Mouse (Mus musculus): ENCODE results near the gene Fosl2.
"Not testable (repeated sequence)": the region's sequence is repeated elsewhere in the genome, so short reads cannot be mapped to it uniquely, and the experiment has no call there.

Fosl2 gene

DNA sequence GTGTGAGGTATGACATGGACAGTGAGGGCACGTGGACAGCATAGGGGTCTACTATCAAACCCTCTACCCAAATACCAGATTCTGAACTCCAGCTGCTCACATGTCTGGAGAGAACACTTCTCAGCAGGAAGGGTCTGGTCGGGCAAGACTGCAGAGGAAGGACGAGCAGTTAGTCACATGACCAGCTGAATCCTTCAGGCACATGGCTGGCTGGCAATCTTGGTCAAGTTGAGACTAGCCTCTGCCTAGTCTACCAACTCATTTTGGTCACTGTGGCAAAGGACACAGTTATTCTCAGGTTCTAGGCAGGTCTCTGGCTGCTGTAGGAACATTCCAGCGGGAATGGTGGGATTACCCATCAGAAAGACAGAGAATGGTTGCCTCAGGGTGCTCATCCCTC is 42.1 kb downstream of the Fosl2 start:
- DNase-seq (ENCODE audit: low read depth, low spot score) = no peak

DNA sequence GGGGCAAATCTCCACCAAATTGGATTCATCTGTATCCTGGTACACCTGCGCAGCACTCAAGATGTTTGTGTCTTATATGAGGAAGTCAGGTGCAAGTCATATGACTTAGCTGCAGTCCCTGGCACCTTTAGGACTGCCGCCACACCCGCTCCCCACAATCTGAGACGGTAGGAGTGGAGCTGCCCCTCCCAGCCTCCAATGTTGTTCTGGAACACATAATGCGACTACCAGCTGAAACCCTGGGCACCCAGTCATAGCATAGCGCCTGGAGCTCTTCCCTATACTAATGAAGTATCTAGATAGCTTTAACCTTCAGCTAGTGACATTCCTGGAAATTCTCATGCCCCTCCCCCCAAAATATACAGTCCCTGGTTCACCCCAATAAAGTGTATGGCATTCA is 43.1 kb downstream of the Fosl2 start:
- not testable (repeated sequence) for DNase-seq (ENCODE audit: low read depth, low spot score)

DNA sequence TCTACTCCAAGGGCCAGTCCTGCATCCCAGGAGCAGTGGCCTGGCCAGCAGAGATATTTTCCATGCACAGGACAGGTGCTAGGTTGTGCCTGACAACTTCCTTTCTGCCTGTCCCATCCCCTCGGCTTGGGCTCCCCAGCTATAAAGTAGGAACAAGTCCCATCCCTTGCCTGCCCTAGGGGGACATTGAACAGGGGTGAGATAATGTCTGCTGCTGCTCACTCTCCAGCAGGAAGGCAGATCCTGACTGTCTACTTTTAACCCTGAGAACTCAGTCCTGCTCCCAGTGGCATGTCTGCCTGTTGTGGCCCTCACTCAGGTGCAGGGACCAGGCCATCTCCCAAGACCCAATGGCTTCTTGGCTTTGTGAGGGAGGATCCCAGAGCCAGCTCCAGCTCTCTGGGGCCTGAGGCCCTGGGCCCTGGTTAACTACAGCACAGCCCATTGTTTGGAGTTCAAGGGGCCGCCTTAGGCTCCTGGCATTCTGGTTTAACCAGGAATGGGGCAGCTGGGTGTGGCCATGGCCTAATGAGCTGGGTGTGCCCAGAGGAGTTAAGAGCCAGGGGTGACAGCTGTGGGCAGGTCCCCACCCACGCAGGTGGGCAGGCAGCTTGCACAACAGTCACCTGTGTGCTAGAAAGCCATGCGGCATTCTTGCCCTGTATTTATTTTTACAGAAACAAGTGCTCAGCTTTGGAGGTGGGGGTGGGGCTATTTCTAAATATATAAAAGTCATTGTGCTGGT is 47.5 kb downstream of the Fosl2 start:
- DNase-seq (ENCODE audit: low read depth, low spot score) = peak; percentile 86

DNA sequence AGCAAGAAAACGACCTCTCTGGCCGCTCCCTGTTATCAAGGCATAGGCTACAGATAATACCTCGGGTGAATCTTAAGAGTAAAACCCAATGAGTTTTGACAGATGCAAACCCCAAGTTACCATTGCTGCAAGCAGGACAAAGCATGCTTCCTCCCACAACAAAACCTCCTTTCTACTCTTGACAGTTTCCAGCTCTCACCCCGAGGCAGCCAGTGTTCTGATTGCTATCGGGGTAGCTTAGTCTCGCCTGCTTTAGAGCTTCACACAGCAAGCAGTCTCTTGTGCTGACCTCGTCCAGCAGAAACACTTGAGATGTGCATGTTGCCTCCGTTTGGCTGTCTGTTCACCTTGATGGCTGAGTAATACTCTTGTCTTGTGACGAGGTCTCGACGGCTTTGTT is 52.1 kb downstream of the Fosl2 start:
- no peak for DNase-seq (ENCODE audit: low read depth, low spot score)

DNA sequence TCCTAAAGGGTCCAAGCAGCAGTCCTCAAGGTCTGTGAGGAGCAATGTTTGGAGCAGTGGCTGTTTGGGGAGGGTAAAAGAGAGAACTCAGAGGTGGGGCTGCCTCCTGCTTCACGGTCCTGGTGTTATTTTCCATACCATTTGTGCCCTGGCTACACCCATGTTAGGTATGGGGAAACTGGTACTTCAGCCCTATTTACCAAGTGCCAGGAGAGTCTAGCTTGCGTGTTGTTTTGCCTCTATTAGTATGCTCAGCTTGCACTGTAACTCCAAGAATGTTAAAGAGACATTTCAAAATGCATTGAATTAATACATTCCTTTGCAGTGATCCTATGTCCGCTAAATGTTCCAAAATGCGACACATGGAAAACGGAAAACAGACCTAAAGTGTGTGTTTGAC is 55.7 kb downstream of the Fosl2 start:
- no peak for DNase-seq (ENCODE audit: low read depth, low spot score)

DNA sequence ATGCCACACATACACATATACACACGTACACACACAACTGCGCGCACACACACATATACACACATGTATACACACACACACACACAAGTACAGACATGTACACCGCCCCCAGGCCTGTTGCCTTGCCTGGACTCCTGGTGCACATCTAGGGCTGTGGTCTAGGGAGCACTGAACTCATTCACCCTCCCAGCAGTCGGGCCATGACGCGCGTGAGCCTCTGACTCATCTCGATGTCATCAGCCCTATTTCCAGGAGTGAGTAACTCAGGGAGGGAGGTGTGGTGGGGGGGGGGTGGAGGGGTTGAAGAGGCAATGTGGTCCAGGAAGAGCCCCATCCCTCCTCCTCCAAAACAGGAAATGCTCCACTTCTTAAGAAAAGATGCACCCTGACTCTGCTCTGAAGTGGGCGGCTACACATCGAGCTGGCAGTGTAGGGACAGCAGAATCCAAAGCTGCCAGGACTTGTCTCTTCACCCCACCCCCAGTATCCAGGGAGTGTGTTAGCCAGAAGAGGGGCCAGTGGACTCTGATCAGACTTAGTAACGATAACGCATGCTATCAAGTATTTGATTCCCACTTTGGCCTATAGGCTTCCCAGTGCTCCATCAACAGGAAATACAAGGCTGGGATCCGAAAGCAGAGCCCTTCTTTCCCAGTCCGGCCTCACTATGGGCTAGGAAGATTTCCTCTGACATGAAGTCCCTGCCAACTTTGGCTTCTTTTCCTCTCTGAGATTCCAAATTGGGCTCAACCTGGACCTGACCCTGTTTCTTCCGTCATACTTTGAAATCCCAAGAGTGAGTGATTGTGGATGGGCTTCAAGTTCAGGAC is 56.6 kb downstream of the Fosl2 start:
- no peak for DNase-seq (ENCODE audit: low read depth, low spot score)

DNA sequence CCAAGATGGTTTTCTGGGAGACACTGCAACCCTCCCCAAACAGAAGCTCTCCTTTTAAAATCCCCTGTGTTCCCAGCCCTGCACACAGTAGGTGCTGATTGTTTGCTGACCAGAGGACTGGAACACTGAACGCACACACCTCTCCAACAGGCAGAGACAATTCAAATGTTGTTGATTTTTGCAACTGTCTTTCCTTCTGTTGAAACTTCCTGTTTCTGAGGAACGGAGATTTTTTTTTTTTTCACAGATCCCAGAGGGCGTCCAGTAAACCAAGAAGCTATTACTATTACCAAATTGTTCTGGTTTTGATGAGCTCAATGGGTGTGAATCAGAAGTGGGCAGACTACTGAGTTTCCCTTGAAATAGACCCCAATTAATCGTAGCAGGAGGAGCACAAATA is 58.6 kb downstream of the Fosl2 start:
- no peak for DNase-seq (ENCODE audit: low read depth, low spot score)

DNA sequence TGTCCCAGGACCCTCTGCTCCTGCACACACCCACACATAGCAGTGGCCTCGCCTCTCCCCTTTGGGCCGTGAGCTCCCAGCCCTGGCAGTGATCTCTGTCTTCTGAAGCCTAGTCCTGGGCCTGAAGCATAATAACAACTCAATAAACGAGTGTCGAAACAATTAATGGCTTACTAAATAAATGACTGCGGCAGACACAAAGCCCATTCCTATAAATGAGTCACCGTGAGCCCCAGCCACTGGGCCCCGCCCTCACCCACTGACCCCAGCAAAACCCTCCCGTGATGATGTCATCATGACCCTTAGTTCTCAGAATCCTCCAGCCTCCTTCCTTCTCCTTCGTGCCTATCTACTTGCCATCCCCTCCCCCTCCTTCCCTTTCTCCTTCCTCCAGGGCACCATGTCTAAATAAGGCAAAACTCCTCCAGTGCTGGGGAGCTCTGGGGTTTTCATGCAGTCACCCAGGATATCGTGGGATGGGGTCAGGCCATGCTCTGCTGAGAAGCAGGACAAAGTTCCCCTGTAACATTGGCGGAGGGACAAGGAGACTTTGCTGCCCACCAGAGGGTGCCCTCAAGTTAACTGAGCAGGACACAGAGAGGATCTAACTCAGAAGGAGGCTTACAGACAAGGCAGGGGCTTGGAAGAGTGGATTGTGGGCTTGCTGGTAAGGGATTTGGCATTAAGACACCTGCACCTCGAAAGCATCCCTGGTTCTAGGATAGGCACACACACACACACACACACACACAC is 60.4 kb downstream of the Fosl2 start:
- DNase-seq (ENCODE audit: low read depth, low spot score) = no peak

DNA sequence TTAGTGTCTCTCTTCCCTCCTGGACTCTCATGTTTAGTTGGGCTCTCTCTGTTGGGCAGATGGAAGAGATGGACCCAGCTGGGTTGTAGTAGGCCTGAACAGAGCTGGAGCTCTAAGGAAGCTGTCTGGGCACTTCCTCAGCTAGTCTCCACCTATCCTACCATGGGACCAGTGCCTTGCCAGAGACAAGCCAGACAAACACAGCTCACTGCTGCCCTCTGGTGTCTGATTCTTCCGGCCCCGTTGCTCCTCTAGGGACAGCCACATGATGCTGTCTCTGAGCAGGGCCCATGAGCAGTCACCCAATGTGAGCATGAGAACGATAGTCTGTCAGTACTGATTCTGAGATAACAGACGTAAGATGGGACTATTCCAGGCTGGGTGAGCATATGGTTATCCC is 62.1 kb downstream of the Fosl2 start:
- DNase-seq (ENCODE audit: low read depth, low spot score) = peak; percentile 92

DNA sequence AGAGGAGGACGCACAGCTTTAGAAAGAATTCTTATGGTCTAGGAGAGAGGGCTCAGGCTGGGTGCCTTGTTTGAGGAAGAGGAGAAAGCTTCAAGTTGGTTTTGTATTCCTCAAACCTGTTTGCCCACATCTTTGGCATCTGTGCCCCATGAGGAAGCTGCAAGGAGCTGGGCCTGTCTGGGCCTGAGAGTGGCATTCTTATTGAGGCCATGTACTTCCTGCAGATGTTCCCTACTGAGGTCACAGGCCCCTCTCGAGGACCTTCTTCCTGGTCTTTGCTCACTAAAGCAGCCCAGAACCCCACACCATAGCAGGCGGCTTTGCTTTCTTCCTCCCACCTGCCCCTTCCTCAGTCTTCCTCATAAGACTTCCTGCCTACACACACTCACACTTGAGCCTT is 63.5 kb downstream of the Fosl2 start:
- DNase-seq (ENCODE audit: low read depth, low spot score) = no peak

DNA sequence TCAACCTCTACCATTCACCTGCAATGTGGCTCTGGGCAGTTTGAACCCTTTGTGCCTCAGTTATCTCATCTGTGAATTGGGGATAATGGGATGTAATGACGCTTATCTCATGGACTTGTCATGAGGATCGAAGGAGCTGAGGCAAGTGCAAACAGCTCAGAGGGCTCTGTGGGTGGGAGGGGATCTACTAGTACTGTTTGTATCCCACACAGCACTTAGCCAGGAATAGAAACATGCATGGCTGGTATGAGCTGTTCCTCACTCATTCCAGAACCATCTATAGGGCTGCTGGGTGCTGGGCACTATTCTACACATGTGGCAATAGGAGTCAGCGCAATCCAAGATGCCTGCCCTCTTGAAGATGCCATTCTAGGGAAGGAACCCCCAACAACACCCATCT is 64.0 kb downstream of the Fosl2 start:
- DNase-seq (ENCODE audit: low read depth, low spot score) = no peak

DNA sequence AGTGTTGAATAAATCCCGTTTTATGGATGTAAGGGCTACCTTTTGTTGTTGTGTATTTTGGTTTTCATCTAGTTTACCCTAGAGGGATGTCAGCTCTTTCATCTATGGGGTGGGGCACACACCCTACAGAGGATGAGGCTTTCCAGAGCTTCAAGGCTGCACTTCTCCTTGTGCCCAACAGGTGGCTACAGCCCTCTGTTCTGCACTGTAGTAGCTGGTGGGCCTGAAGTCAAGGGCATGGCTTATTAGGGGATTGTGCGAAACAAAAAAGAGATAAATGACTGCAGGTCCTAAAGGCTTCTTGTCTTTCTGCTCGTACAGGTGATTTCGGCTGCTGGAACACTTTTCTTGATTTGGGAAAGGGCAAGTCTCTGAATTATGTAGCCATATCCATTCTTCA is 69.1 kb downstream of the Fosl2 start:
- DNase-seq (ENCODE audit: low read depth, low spot score) = peak; percentile 46

DNA sequence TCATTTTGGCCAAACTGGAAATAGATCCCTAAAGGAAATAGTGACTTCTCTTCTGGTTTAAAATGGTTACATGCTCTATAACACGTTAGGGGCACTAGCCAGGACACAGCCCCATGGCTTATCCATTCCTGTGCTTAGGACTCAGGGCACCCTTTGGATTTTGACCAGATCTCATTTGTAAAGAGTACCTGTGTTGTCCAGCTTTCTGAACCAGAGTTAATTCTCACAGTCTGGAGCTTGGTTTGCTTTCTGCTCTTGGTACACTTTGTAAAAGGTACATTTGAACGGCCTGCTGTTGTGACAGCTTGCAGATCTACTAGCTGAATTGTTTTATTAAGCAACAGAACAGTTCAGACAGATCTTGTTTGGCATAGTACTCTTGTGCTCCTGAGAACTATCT is 71.1 kb downstream of the Fosl2 start:
- DNase-seq (ENCODE audit: low read depth, low spot score) = no peak
